Mouse (Mus musculus) liver, adult 2 months (tissue): ENCODE results near the gene Zfp219.

Experiments
- CTCF ChIP-seq: fragments of 200-500 bp; IDR thresholded peaks from 2 replicates; pipeline ENCODE4 v1.5.1; 2011; ENCODE audit warnings: low read depth, low read length, control low read depth
- POLR2A ChIP-seq: fragments of 200-500 bp; IDR thresholded peaks from 2 replicates; pipeline ENCODE4 v1.6.1; 2011; ENCODE audit warnings: low read length, control low read depth; ENCODE audit not compliant: insufficient read depth; ENCODE audit errors: extremely low read depth

GRCm38 (mm10) chr14:52035926-52036325 is 15.4 kb upstream of the Zfp219 start:
- TF ChIP-seq POLR2A (no peak), CTCF (no peak)
